Mouse (Mus musculus) forebrain, embryonic 16.5 days (tissue): ENCODE measurements around the gene Hist1h2be. TPM values are rescaled to one million over a fixed set of nuclear protein-coding genes. Genes with fewer than 3 reads are reported as not detected.
"Not testable (repeated sequence)": the region's sequence is repeated elsewhere in the genome, so short reads cannot be mapped to it uniquely, and the experiment has no call there.

Experiments used
- ATAC-seq: fragments of 200-750 bp; cut with Nextera tagmentation; 2 replicates; pipeline ENCODE4 v1.8.0; 2017; ENCODE audit warnings: mild to moderate bottlenecking, moderate library complexity
- H3K27ac ChIP-seq: fragments of 300-500 bp; sonication (generic); 2 replicates; pipeline ENCODE4 v1.5.1; 2014; ENCODE audit warnings: low read length, control low read depth
- H3K27me3 ChIP-seq: fragments of 300-500 bp; sonication (generic); replicated peaks from 2 replicates; pipeline ENCODE4 v1.6.1; 2014; ENCODE audit warnings: low read length; ENCODE audit not compliant: control insufficient read depth, insufficient read depth
- H3K36me3 ChIP-seq: fragments of 300-500 bp; sonication (generic); 2 replicates; pipeline ENCODE4 v1.6.1; 2014; ENCODE audit not compliant: control insufficient read depth, insufficient read depth
- H3K4me1 ChIP-seq: fragments of 300-500 bp; sonication (generic); replicated peaks from 2 replicates; pipeline ENCODE4 v1.6.1; 2014; ENCODE audit warnings: low read length; ENCODE audit not compliant: control insufficient read depth, insufficient read depth
- H3K4me2 ChIP-seq: fragments of 300-500 bp; sonication (generic); 2 replicates; pipeline ENCODE4 v1.6.1; 2014; ENCODE audit warnings: mild to moderate bottlenecking, low read length, control low read depth
- H3K4me3 ChIP-seq: fragments of 300-500 bp; sonication (generic); replicated peaks from 2 replicates; pipeline ENCODE4 v1.5.1; 2014; ENCODE audit warnings: mild to moderate bottlenecking, low read length, control low read depth
- H3K9ac ChIP-seq: fragments of 300-500 bp; sonication (generic); replicated peaks from 2 replicates; pipeline ENCODE4 v1.6.1; 2014; ENCODE audit warnings: low read depth, low read length, control low read depth
- H3K9me3 ChIP-seq: fragments of 300-500 bp; sonication (generic); 2 replicates; pipeline ENCODE4 v1.6.1; 2016; ENCODE audit warnings: low read length; ENCODE audit not compliant: control insufficient read depth
- WGBS: fragments of 180-500 bp; shearing (Covaris S2); extraction: QIAGEN DNeasy Blood & Tissue Kit; methylation state at CpG from one replicate; pipeline ENCODE4 v1.1.7; 2014; 5-methylcytosine and 5-hydroxymethylcytosine counted together
- polyA plus RNA-seq: library from polyadenylated mRNA; unstranded; fragments of >200 nt; fragmentation: Nextera tagmentation; extraction: Ambion mirVana; gene quantifications from 2 replicates; pipeline ENCODE4 v1.2.1, GENCODE M21; 2015

Hist1h2be gene
- polyA plus RNA-seq, 1 experiment from 2014 or later: 2.6 TPM

DNA sequence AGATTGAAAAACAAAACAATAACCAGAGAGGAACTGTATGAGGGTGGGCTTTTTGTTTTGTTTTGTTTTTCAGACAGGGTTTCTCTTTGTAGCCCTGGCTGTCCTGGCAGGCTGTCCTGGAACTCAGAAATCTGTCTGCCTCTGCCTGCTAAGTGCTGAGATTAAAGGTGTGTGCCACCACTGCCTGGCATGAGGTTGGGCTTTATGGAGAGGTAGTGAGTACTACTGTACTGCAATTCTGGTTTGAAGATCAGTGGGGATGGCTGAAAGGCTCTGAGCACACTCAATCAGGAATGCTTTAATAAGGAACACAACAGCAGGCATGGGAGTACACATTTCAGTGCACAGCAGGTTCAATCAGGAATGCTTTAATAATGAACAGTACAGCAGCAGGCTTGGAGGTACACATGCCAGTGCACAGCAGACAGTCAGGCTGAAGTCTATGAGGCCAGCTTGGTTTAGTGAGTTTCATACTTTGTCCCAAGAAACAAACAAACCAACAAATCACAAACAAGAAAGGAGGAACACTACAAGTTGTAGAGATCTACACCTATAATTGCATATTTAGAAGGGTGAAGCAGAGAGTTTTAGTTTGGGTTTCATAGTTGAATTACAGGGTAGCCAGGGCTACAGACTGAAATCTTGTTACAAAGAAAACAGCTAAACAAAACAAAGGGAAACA is 37.4 kb downstream of the Hist1h2be start:
- Histone ChIP-seq H3K27ac (peak overlapping the region; percentile 3; the same call in 1 of the 2 replicates), H3K9me3 (no peaks in the 10 kb centered on the region), H3K36me3 (no peaks in the 10 kb centered on the region), H3K27me3 (no peaks in the 10 kb centered on the region), H3K4me1 (peaks cover 33% of the 10 kb centered on the region), H3K9ac (no peak overlapping the region), H3K4me2 (no peak overlapping the region), H3K4me3 (no peak overlapping the region)
- no peak for ATAC-seq

DNA sequence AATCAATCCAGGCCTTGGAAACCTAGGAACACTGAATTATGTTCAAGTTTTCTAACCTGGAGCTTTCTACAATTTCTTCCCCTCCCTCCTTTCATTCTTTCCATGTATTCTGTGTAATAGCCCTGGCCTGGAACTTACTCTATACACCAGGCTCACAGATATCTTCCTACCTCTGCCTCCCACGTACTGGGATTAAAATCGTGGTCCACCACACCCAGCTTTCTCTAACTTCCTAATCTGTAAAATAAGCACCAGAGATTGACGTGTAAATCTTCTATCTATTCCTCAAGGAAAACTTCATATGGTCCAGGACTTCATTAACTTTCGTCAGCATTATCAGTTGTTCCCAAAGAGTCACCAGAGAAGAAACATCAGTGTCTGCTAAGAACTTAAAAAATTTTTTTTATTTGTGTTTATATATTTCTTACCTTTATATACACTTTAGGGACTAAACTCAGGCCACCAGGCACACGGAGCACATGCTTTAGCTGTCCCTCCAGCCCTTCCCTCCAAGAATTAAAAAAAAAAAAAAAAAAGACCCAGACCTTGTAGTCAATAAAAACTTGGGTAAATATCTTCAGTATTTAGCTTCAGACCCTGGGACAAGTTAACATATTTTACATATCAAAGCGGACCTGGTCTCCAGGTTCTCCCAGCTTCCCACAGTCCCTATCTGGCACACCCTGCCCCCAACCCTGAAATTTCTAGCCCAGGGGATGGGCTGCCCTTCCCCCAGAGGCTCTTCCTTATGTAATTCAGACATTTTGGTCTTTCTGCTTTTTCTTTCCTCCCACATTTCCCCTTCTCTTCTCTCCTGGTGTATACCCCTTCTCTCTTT is 38.5 kb downstream of the Hist1h2be start:
- Histone ChIP-seq H3K27ac (peak overlapping the region; percentile 80), H3K4me3 (peak overlapping the region; percentile 61), H3K36me3 (no peaks in the 10 kb centered on the region), H3K9ac (peak overlapping the region; percentile 67), H3K9me3 (no peaks in the 10 kb centered on the region), H3K27me3 (no peaks in the 10 kb centered on the region), H3K4me2 (peak overlapping the region; percentile 96), H3K4me1 (peaks cover 33% of the 10 kb centered on the region)
- 8% methylated on average over 6 of the region's 6 CpGs for WGBS
- no peak for ATAC-seq

DNA sequence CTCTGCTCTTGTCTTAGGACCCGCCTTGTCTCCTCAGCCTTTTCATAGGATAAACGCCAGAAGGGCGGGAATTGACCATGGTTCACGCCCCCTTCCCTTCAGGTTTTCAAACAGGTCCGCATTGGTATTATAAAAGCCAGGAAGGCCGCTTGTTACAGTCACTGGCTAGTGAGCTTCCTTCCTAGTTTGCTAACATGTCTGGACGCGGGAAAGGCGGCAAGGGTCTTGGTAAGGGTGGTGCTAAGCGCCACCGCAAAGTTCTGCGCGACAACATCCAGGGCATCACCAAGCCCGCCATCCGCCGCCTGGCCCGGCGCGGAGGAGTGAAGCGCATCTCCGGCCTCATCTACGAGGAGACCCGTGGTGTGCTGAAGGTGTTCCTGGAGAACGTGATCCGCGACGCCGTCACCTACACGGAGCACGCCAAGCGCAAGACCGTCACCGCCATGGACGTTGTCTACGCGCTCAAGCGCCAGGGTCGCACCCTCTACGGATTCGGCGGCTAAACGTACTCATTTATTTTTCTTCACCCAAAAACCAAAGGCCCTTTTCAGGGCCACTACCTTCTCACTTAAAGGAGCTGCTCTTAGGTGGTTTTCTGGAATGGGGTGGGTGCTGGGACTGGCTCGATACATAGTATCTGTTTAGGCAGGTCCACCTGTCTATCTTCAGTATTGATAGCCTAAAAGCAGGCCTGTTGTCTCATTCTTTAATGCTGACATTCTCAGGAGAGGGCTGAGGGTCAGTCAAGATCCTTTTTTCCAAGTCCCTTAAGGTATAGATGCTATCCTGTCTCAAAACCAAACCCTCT is 39.3 kb downstream of the Hist1h2be start, which contains the start of gene Hist1h4d:
TSS of gene Hist1h4d (plus strand) at position 191 of the 811 bp plus-strand sequence.
- Histone ChIP-seq H3K9me3 (no peaks in the 10 kb centered on the region), H3K27me3 (no peaks in the 10 kb centered on the region), H3K36me3 (no peaks in the 10 kb centered on the region), H3K9ac (peak within 1 kb of the TSS; percentile 67), H3K4me1 (peaks cover 38% of the 10 kb centered on the region), H3K4me3 (peak within 1 kb of the TSS; percentile 61), H3K27ac (peak within 1 kb of the TSS; percentile 80), H3K4me2 (peak within 1 kb of the TSS; percentile 96)
- ATAC-seq: peak; percentile 89
- WGBS: under 1% methylated on average over 41 of the region's 43 CpGs

DNA sequence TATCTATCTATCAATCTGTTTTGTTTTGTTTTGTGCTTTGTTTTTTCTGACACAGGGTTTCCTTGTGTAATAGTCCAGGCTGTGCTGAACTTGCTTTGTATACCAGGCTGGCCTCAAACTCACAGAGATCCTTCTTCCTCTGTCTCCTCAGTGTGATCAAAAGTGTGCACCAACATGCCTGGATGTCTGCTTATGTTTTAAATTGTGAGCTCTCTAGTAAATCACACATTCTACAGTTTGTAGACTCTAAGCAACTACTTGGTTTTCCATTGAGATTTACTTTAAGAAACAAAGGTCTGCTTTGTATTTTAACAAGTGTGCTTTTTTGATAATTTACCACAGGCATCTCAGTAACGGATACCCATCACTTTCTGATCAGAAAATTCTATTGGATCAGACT is 43.1 kb downstream of the Hist1h2be start:
- Histone ChIP-seq H3K27me3 (no peaks in the 10 kb centered on the region), H3K9me3 (no peaks in the 10 kb centered on the region), H3K36me3 (no peaks in the 10 kb centered on the region), H3K4me2 (no peak overlapping the region), H3K4me3 (no peak overlapping the region), H3K27ac (no peak overlapping the region), H3K4me1 (peaks cover 30% of the 10 kb centered on the region), H3K9ac (no peak overlapping the region)
- WGBS: 86% methylated on average over 1 of the region's 1 CpGs
- no peak for ATAC-seq

DNA sequence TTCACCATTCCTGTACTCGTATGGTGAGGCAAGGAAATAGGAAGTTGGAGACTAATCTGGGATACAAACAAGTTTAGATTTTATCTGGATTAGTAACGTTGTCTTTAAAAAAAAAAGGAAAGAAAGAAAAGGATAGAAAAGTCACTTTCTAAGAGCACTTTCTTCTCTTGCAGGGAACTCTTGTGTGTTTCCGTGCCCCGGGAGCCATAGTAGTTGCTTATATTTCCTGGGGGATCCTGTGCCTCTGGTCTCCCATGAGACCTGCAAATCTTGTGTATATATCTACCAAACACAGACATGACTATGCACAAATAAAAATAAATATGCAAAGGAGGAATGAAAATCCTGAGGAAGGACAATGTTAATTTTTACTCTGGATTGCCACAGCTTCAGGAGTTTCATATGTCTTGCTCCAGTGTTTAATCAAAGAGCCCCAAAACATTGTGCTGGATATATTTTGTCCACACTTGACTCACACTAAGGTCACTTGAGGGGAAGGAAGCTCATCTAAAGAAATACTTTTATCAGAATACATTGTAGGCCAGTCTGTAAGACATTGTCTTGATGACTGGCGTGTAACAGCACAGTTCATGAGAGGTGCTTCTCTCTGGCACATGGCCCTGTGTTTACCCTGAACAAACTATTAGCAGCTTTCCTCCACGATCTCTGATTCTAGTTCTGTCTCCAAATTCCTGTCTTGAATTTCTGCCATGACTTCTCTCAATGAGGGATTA is 43.9 kb downstream of the Hist1h2be start:
- 35% methylated on average over 6 of the region's 6 CpGs for WGBS
- Histone ChIP-seq H3K36me3 (no peaks in the 10 kb centered on the region), H3K4me3 (peak overlapping the region; percentile 49), H3K27me3 (no peaks in the 10 kb centered on the region), H3K9me3 (no peaks in the 10 kb centered on the region), H3K4me2 (peak overlapping the region; percentile 75), H3K27ac (no peak overlapping the region), H3K9ac (no peak overlapping the region; the same call in 1 of the 2 replicates), H3K4me1 (peaks cover 28% of the 10 kb centered on the region)
- no peak for ATAC-seq

DNA sequence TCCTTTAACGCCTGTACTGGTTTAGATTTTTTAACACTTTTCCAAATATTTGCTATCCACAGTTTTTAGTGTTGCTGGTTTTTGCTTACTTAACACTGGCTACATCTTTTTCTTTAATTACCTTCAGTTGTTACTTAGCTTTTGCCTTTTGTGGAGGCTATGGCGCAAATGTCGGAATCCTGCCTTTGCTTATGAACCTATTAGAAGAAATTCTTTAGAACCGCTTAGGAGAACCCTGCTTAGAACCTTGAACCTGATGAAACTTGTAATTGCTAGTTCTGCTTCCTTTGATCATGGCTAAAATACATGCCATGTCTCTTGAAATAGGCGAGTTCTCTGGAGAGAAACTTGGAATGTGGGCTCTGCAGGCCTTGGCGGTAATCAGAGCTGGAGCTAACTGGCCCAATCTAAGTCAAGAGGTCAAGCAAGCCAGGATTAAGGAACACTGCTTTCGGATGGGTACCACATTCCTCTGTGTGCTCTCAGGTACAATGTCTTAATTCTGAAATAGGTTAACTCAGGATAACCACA is 44.5 kb downstream of the Hist1h2be start:
- Histone ChIP-seq H3K4me2 (peak overlapping the region; percentile 75), H3K4me1 (peaks cover 24% of the 10 kb centered on the region), H3K36me3 (no peaks in the 10 kb centered on the region), H3K27me3 (no peaks in the 10 kb centered on the region), H3K9ac (peak overlapping the region; percentile 64), H3K27ac (peak overlapping the region; percentile 1; the same call in 1 of the 2 replicates), H3K9me3 (no peaks in the 10 kb centered on the region), H3K4me3 (peak overlapping the region; percentile 49)
- ATAC-seq: no peak
- WGBS: 2% methylated on average over 7 of the region's 7 CpGs

DNA sequence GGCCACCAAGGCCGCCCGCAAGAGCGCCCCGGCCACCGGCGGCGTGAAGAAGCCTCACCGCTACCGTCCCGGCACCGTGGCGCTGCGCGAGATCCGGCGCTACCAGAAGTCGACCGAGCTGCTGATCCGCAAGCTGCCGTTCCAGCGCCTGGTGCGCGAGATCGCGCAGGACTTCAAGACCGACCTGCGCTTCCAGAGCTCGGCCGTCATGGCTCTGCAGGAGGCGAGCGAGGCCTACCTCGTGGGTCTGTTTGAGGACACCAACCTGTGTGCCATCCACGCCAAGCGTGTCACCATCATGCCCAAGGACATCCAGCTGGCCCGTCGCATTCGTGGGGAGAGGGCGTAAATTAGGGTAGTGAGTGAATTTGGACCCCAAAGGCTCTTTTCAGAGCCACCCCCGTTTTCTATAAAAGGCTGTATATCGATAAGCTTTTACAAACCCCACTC is 45.0 kb downstream of the Hist1h2be start:
- Histone ChIP-seq H3K4me2 (peak overlapping the region; percentile 75), H3K27ac (peak overlapping the region; percentile 78), H3K4me3 (peak overlapping the region; percentile 49), H3K9ac (peak overlapping the region; percentile 64), H3K4me1 (peaks cover 24% of the 10 kb centered on the region)
- not testable (repeated sequence) for H3K9me3 ChIP-seq, H3K36me3 ChIP-seq, H3K27me3 ChIP-seq, ATAC-seq
- 0% methylated on average over 10 of the region's 40 CpGs for WGBS

DNA sequence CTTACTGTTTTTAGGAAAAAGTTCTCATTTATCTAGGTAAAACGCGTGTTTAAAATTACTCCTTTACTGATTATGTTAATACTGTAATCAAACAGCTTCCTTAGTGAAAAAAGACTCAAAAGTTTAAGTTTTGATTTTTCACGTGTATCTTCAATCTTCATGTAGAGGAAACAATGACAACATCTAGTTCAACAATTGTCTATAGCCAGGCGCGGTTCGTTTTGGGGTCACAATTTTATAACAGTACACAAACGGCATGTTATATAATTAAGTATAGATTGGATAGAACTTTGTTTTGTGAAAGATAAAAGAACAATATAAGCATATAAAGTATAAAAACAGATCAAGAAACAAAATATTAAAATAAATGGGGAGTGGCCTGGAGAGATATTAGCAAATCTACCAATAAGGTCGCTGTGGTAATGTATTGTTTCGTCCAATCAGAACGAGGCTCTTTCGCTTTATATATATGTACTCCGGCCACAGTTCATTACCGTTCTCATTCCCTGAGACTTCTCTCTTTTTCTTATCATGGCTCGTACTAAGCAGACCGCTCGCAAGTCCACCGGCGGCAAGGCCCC is 45.6 kb downstream of the Hist1h2be start, which contains the start of gene Hist1h3d:
TSS of gene Hist1h3d (plus strand) at position 493 of the 581 bp plus-strand sequence.
- Histone ChIP-seq H3K9me3 (no peaks in the 10 kb centered on the region), H3K4me3 (peak within 1 kb of the TSS; percentile 49), H3K4me1 (peaks cover 24% of the 10 kb centered on the region), H3K27ac (peak within 1 kb of the TSS; percentile 86), H3K9ac (peak within 1 kb of the TSS; percentile 64), H3K4me2 (peak within 1 kb of the TSS; percentile 75), H3K27me3 (no peaks in the 10 kb centered on the region), H3K36me3 (no peaks in the 10 kb centered on the region)
- WGBS: under 1% methylated on average over 14 of the region's 18 CpGs
- ATAC-seq: peak; percentile 45
